Mouse (Mus musculus): ENCODE measurements around the gene Galnt3. TPM values are rescaled to one million over a fixed set of nuclear protein-coding genes. Genes with fewer than 3 reads are reported as not detected.

The Galnt3 gene
- total RNA-seq, 4 experiments from 2014 or later: 0.13 to 0.15 TPM; not detected in 2

- DNase-seq (ENCODE audit: low spot score in 2 of 2): no peak
Observed at GRCm38 (mm10) chr2:66107864-66108514, 16.8 kb downstream of the Galnt3 start.

GRCm38 (mm10) chr2:66103740-66104436 lies 20.9 kb downstream of the Galnt3 start:
- no peak for DNase-seq (ENCODE audit: low spot score in 2 of 2)

- DNase-seq (ENCODE audit: low spot score in 2 of 2): no peak
Observed at GRCm38 (mm10) chr2:66101686-66102304, 23.0 kb downstream of the Galnt3 start.

- no peak for DNase-seq (ENCODE audit: low spot score in 2 of 2)
Observed at GRCm38 (mm10) chr2:66100671-66101351, 24.0 kb downstream of the Galnt3 start.

GRCm38 (mm10) chr2:66100239-66100638 lies 24.6 kb downstream of the Galnt3 start:
- no peak for DNase-seq (ENCODE audit: low spot score in 2 of 2)

- DNase-seq (ENCODE audit: low spot score in 2 of 2): no peak
Observed at GRCm38 (mm10) chr2:66094622-66095181, 30.1 kb downstream of the Galnt3 start.

- DNase-seq (ENCODE audit: low spot score in 2 of 2): no peak
Observed at GRCm38 (mm10) chr2:66091296-66091695, 33.5 kb downstream of the Galnt3 start.

GRCm38 (mm10) chr2:66081876-66082275 lies 42.9 kb downstream of the Galnt3 start:
- DNase-seq (ENCODE audit: low spot score in 2 of 2): no peak

GRCm38 (mm10) chr2:66080731-66081130 lies 44.1 kb downstream of the Galnt3 start:
- no peak for DNase-seq (ENCODE audit: low spot score in 2 of 2)

- DNase-seq (ENCODE audit: low spot score in 2 of 2): no peak
Observed at GRCm38 (mm10) chr2:66069454-66069853, 55.3 kb downstream of the Galnt3 start.

GRCm38 (mm10) chr2:66063291-66063690 lies 61.5 kb downstream of the Galnt3 start:
- DNase-seq (ENCODE audit: low spot score in 2 of 2): no peak

GRCm38 (mm10) chr2:66044405-66045089 lies 80.2 kb downstream of the Galnt3 start:
- DNase-seq (ENCODE audit: low spot score in 2 of 2): no peak

- no peak for DNase-seq (ENCODE audit: low spot score in 2 of 2)
Observed at GRCm38 (mm10) chr2:66043441-66044404, 81.1 kb downstream of the Galnt3 start.

- no peak for DNase-seq (ENCODE audit: low spot score in 2 of 2)
Observed at GRCm38 (mm10) chr2:66041917-66042419, 82.8 kb downstream of the Galnt3 start.

- DNase-seq (ENCODE audit: low spot score in 2 of 2): no peak
Observed at GRCm38 (mm10) chr2:66041203-66041916, 83.4 kb downstream of the Galnt3 start.

- no peak for DNase-seq (ENCODE audit: low spot score in 2 of 2)
Observed at GRCm38 (mm10) chr2:66040611-66041010, 84.2 kb downstream of the Galnt3 start.

- no peak for DNase-seq (ENCODE audit: low spot score in 2 of 2)
Observed at GRCm38 (mm10) chr2:66034907-66035679, 89.7 kb downstream of the Galnt3 start.

Measured in gastrocnemius, adult 8-10 months (tissue).